Mouse (Mus musculus): ENCODE measurements around the gene Serpine1.
A peak's percentile ranks its signal among the peaks of the same experiment; 100 is the strongest.

GRCm38 (mm10) chr5:137045402-137046323 is 26.4 kb downstream of the Serpine1 start, which contains the start of gene Ap1s1:
- TF ChIP-seq CTCF (IDR thresholded peaks at IDR 0.05; ENCODE audit: extremely low read depth, insufficient read length, insufficient replicate concordance, low read depth, low read length) (no peak), POLR2A (IDR thresholded peaks at IDR 0.05; ENCODE audit: low read depth, low read length) (peak; percentile 27)

All from small intestine, adult 2 months (tissue).